Comparison of ENCODE assay signal across 9 mouse cellular contexts in genomic region chr6:126921111-126921881, GRCm38 (mm10). TPM values are rescaled to one million over a fixed set of nuclear protein-coding genes. Genes with fewer than 3 reads are reported as not detected.
A peak's percentile ranks its signal among the peaks of the same experiment; 100 is the strongest.
DNase-seq lines count a peak whose midpoint lies in the region; ATAC-seq lines count a peak whose summit lies in the region.
"Had no signal": no experiment of that assay in that cellular context is flagged by ENCODE, and none has a peak within 500 bp of the region (broad histone marks: within the 10 kb centered on the region; RNA-seq: fewer than 3 reads in every experiment).

Gene Dyrk4, minus strand, starts transcription at chr6:126921839.

- H3K9me3 ChIP-seq in heart, embryonic 12.5 days (replicated peaks): no peaks in the 10 kb centered on the region
- H3K9me3 ChIP-seq: megakaryocyte, embryonic 14.5 days had no signal

- H3K27me3 ChIP-seq in heart, embryonic 12.5 days (replicated peaks): no peaks in the 10 kb centered on the region; the same call in 1 of the 2 replicates

- H3K4me2 ChIP-seq in heart, embryonic 12.5 days: peak within 1 kb of the TSS; percentile 62

- no peak within 1 kb of the TSS for H3K27ac ChIP-seq in heart, embryonic 12.5 days (ENCODE audit: poor library complexity, severe bottlenecking)

- peak; percentile 32 for DNase-seq in layer of hippocampus, adult 9-11 months
- no peak for DNase-seq in layer of hippocampus, postnatal 25 days (ENCODE audit: extremely low spot score in 1 of 2, low spot score in 1 of 2)
- DNase-seq in embryo, embryonic 10.5 days (ENCODE audit: low spot score): peak; percentile 43
- peak; percentile 13 to 36 for DNase-seq in kidney, postnatal 36 days
- peak; percentile 46 to 57 for DNase-seq in lung, postnatal 4 days
- peak; percentile 5 for DNase-seq in telencephalon, adult 2 months (ENCODE audit: low read depth, low spot score)
- no peak for DNase-seq in c-Kit-positive CD71-positive TER-119-positive erythroid progenitor cells, embryonic 14.5 days (ENCODE audit: low spot score)

- H3K9ac ChIP-seq in heart, embryonic 12.5 days: 0 out of 2 replicates have a peak within 1 kb of the TSS, but pooled peaks have one; percentile 44

- H3K36me3 ChIP-seq in heart, embryonic 12.5 days: peaks cover 39% of the 10 kb centered on the region

- H3K4me3 ChIP-seq in heart, embryonic 12.5 days: peak within 1 kb of the TSS; percentile 38
- H3K4me3 ChIP-seq: megakaryocyte, embryonic 14.5 days had no signal

- H3K4me1 ChIP-seq in heart, embryonic 12.5 days (replicated peaks): peaks cover 4% of the 10 kb centered on the region; the same call in 1 of the 2 replicates
- H3K4me1 ChIP-seq: megakaryocyte, embryonic 14.5 days had no signal

- ATAC-seq in heart, embryonic 12.5 days (ENCODE audit: insufficient number of reproducible peaks, low FRiP score): peak; percentile 36; the same call in 1 of the 2 replicates

- WGBS in heart, embryonic 12.5 days: 7% methylated on average over 21 of the region's 21 CpGs

RNA-seq across cellular contexts. Expression of gene Dyrk4, which starts in this region (rescaled TPM):
- under 1 TPM in 1 of 2 experiments, not detected in 1; 0.15 TPM for total RNA-seq in layer of hippocampus, postnatal 25 days (2021)
- 0.17 TPM in 1 of 2 replicates, not detected in the other for polyA plus RNA-seq in heart, embryonic 12.5 days (2016; fragmentation: Nextera tagmentation; extraction: Ambion mirVana)

Comparison
In these comparisons a context has a peak if more than half of its experiments do, and no peak if none do; other contexts are left out.
1. DNase-seq: peak in layer of hippocampus, adult 9-11 months (single experiment), embryo, embryonic 10.5 days (single experiment), kidney, postnatal 36 days (2 of 2), lung, postnatal 4 days (2 of 2) and telencephalon, adult 2 months (single experiment); none in layer of hippocampus, postnatal 25 days (0 of 2) and c-Kit-positive CD71-positive TER-119-positive erythroid progenitor cells, embryonic 14.5 days (single experiment).
2. Peak in ATAC-seq, H3K4me3 ChIP-seq, H3K9ac ChIP-seq and H3K4me2 ChIP-seq in heart, embryonic 12.5 days; RNA of the gene not detected or under 1 TPM.